In genomic region chr11:109364881-109365280, GRCm38 (mm10) we compare ENCODE assay signal across 8 mouse cellular contexts. TPM values are rescaled to one million over a fixed set of nuclear protein-coding genes. Genes with fewer than 3 reads are reported as not detected.
DNase-seq lines count a peak whose midpoint lies in the region; ATAC-seq and TF ChIP-seq lines count a peak whose summit lies in the region.

No protein-coding gene starts in this region.

- TF ChIP-seq CTCF in G1E (IDR thresholded peaks at IDR 0.05; ENCODE audit: low read depth, low read length) = no peak

- peak overlapping the region; percentile 97 for H3K9ac ChIP-seq in heart, embryonic 14.5 days (ENCODE audit: low read length)
- H3K9ac ChIP-seq in forebrain, embryonic 16.5 days (replicated peaks; ENCODE audit: low read depth, low read length) = peak overlapping the region; percentile 23; the same call in 1 of the 2 replicates
- no peak overlapping the region for H3K9ac ChIP-seq in midbrain, embryonic 12.5 days (replicated peaks)

- H3K4me1 ChIP-seq in heart, embryonic 14.5 days (ENCODE audit: control insufficient read depth in 2 of 2, insufficient read depth in 2 of 2, low read length in 2 of 2) = peaks cover 18 to 63% of the 10 kb centered on the region in 2 experiments
- peaks cover 72% of the 10 kb centered on the region for H3K4me1 ChIP-seq in G1E (ENCODE audit: insufficient read depth, low read depth, low read length)
- H3K4me1 ChIP-seq in forebrain, embryonic 16.5 days (replicated peaks; ENCODE audit: control insufficient read depth, insufficient read depth, low read length) = peaks cover 52% of the 10 kb centered on the region
- peaks cover 57% of the 10 kb centered on the region for H3K4me1 ChIP-seq in midbrain, embryonic 12.5 days

- ATAC-seq in heart, embryonic 14.5 days (ENCODE audit: insufficient number of reproducible peaks, insufficient read depth, low FRiP score, low read depth) = no peak
- no peak for ATAC-seq in G1E (ENCODE audit: extremely low read depth, insufficient number of reproducible peaks, low FRiP score, poor library complexity, severe bottlenecking)
- no peak for ATAC-seq in forebrain, embryonic 16.5 days
- ATAC-seq in midbrain, embryonic 12.5 days (ENCODE audit: low FRiP score, low read depth) = no peak
- ATAC-seq in monocyte, adult 5-6 weeks (replicated peaks; ENCODE audit: insufficient number of reproducible peaks, low FRiP score, low TSS enrichment, poor library complexity, severe bottlenecking) = no peak

- H3K27me3 ChIP-seq in heart, embryonic 14.5 days (ENCODE audit: control insufficient read depth, insufficient read depth, low read length) = no peaks in the 10 kb centered on the region
- H3K27me3 ChIP-seq in G1E (ENCODE audit: insufficient read depth, low read length) = no peaks in the 10 kb centered on the region
- no peaks in the 10 kb centered on the region for H3K27me3 ChIP-seq in forebrain, embryonic 16.5 days (replicated peaks; ENCODE audit: control insufficient read depth, insufficient read depth, low read length)
- peaks cover 18% of the 10 kb centered on the region for H3K27me3 ChIP-seq in midbrain, embryonic 12.5 days

- intact Hi-C loops in heart, postnatal 36 days (cut with DNase I) = loop anchor here (2.0 to 10.0 kb wide), 2 partner anchors 24 to 440 kb away; partner anchors contain the start of gene Axin2

- peak overlapping the region; percentile 73 for H3K4me2 ChIP-seq in heart, embryonic 14.5 days (ENCODE audit: low read length)
- peak overlapping the region; percentile 47 for H3K4me2 ChIP-seq in forebrain, embryonic 16.5 days (ENCODE audit: low read length)
- peak overlapping the region; percentile 77 for H3K4me2 ChIP-seq in midbrain, embryonic 12.5 days (replicated peaks)

- H3K36me3 ChIP-seq in heart, embryonic 14.5 days (ENCODE audit: control insufficient read depth, insufficient read depth, low read length) = peaks cover 26% of the 10 kb centered on the region
- peaks cover 55% of the 10 kb centered on the region for H3K36me3 ChIP-seq in G1E (replicated peaks)
- H3K36me3 ChIP-seq in forebrain, embryonic 16.5 days (ENCODE audit: control insufficient read depth, insufficient read depth) = peaks cover 3% of the 10 kb centered on the region
- peaks cover 24% of the 10 kb centered on the region for H3K36me3 ChIP-seq in midbrain, embryonic 12.5 days

- peak overlapping the region in 1 of 2 experiments; percentile 93; a peak in 1 of 4 replicates for H3K4me3 ChIP-seq in heart, embryonic 14.5 days (ENCODE audit: control insufficient read depth in 1 of 2, insufficient read depth in 1 of 2, low read depth in 1 of 2, low read length in 2 of 2)
- H3K4me3 ChIP-seq in G1E (ENCODE audit: low read depth, low read length) = peak overlapping the region; percentile 40; the same call in 1 of the 2 replicates
- H3K4me3 ChIP-seq in forebrain, embryonic 16.5 days (replicated peaks; ENCODE audit: low read length) = no peak overlapping the region; the same call in 1 of the 2 replicates
- H3K4me3 ChIP-seq in midbrain, embryonic 12.5 days = no peak overlapping the region

- WGBS in heart, embryonic 14.5 days = 81% methylated on average over 10 of the region's 10 CpGs
- WGBS in forebrain, embryonic 16.5 days = 77% methylated on average over 10 of the region's 10 CpGs
- WGBS in midbrain, embryonic 12.5 days = 88% methylated on average over 10 of the region's 10 CpGs

- no peak for DNase-seq in heart, postnatal 36 days
- no peak for DNase-seq in G1E (ENCODE audit: low spot score)
- no peak for DNase-seq in T-cell, adult 2 months (ENCODE audit: low spot score)
- DNase-seq in right cerebral cortex, adult 2 months (ENCODE audit: low spot score in 2 of 2) = no peak

- no peak overlapping the region for H3K27ac ChIP-seq in heart, embryonic 14.5 days (replicated peaks in 1 of 2; ENCODE audit: control insufficient read depth in 1 of 2, insufficient read depth in 1 of 2, low read depth in 2 of 2, low read length in 2 of 2)
- no peak overlapping the region for H3K27ac ChIP-seq in forebrain, embryonic 16.5 days (ENCODE audit: low read length)
- no peak overlapping the region for H3K27ac ChIP-seq in midbrain, embryonic 12.5 days (replicated peaks)

- no peaks in the 10 kb centered on the region for H3K9me3 ChIP-seq in heart, embryonic 14.5 days (ENCODE audit: control insufficient read depth, low read length)
- no peaks in the 10 kb centered on the region for H3K9me3 ChIP-seq in G1E (replicated peaks)
- no peaks in the 10 kb centered on the region for H3K9me3 ChIP-seq in forebrain, embryonic 16.5 days (ENCODE audit: control insufficient read depth, low read length)
- no peaks in the 10 kb centered on the region for H3K9me3 ChIP-seq in midbrain, embryonic 12.5 days

RNA-seq across cellular contexts. Expression of gene Gna13, which starts 2.2 kb away (rescaled TPM):
- 24.7 and 27.0 TPM in 2 replicates for polyA plus RNA-seq in heart, embryonic 14.5 days (2014; fragmentation: Nextera tagmentation; extraction: Ambion mirVana)
- total RNA-seq in heart, postnatal 36 days (2021) = 10 to 100 TPM; 33.7 to 34.2 TPM
- 93.2 and 98.1 TPM in 2 replicates for total RNA-seq in G1E (2014; fragmentation: Nextera tagmentation)
- 80.4 and 87.2 TPM in 2 replicates for total RNA-seq in G1E (2017)
- polyA plus RNA-seq in G1E (2012) = 29.6 and 43.3 TPM in 2 replicates
- 16.1 and 17.1 TPM in 2 replicates for polyA plus RNA-seq in forebrain, embryonic 16.5 days (2015; fragmentation: Nextera tagmentation; extraction: Ambion mirVana)
- polyA plus RNA-seq in midbrain, embryonic 12.5 days (2016; fragmentation: Nextera tagmentation; extraction: Ambion mirVana) = 18.1 and 20.2 TPM in 2 replicates
- total RNA-seq in monocyte, adult 5-6 weeks (2017) = 71.1 to 88.8 TPM (median 81.3 TPM) in 3 replicates

RNA-seq across cellular contexts. Expression of gene 9930022D16Rik, which starts 48.8 kb away (rescaled TPM):
- not detected in 2 replicates for polyA plus RNA-seq in heart, embryonic 14.5 days (2014; fragmentation: Nextera tagmentation; extraction: Ambion mirVana)
- not detected for total RNA-seq in heart, postnatal 36 days (2021)
- total RNA-seq in G1E (2014; fragmentation: Nextera tagmentation) (0.63 TPM in 1 of 2 replicates, not detected in the other), G1E (2017) (0.44 and 0.52 TPM in 2 replicates)
- not detected in 2 replicates for polyA plus RNA-seq in G1E (2012)
- polyA plus RNA-seq in forebrain, embryonic 16.5 days (2015; fragmentation: Nextera tagmentation; extraction: Ambion mirVana) = not detected in 2 replicates
- polyA plus RNA-seq in midbrain, embryonic 12.5 days (2016; fragmentation: Nextera tagmentation; extraction: Ambion mirVana) = not detected in 2 replicates
- total RNA-seq in monocyte, adult 5-6 weeks (2017) = 0.85 to 6.5 TPM (median 1.6 TPM) in 3 replicates
